Mouse (Mus musculus) cerebellum, adult 2 months (tissue): ENCODE results near the gene Tnfrsf9. TPM values are rescaled to one million over a fixed set of nuclear protein-coding genes. Genes with fewer than 3 reads are reported as not detected.

Experiments used
- DNase-seq, 2 experiments: peaks; one replicate each; pipeline ENCODE4 v3.0.0; 2021
- H3K27ac ChIP-seq: fragments of 200-500 bp; 2 replicates; pipeline ENCODE4 v1.5.1; 2012; ENCODE audit warnings: low read length, control low read depth, inconsistent platforms; ENCODE audit not compliant: insufficient read depth
- H3K27me3 ChIP-seq: fragments of 200-500 bp; 2 replicates; pipeline ENCODE4 v1.6.1; 2012; ENCODE audit warnings: inconsistent platforms, mild to moderate bottlenecking, low read length, moderate library complexity; ENCODE audit not compliant: control insufficient read depth, insufficient read depth
- H3K4me1 ChIP-seq: fragments of 200-500 bp; 2 replicates; pipeline ENCODE4 v1.6.1; 2011; ENCODE audit warnings: low read length; ENCODE audit not compliant: control insufficient read depth, insufficient read depth
- H3K4me3 ChIP-seq: fragments of 200-500 bp; replicated peaks from 2 replicates; pipeline ENCODE3; 2011; ENCODE audit warnings: mild to moderate bottlenecking, low read depth, low read length, control low read depth; ENCODE audit not compliant: insufficient read depth
- CTCF ChIP-seq: fragments of 200-500 bp; IDR thresholded peaks from 2 replicates; pipeline ENCODE4 v1.5.1; 2011; ENCODE audit warnings: low read depth, mild to moderate bottlenecking, control low read depth, low read length, moderate library complexity, borderline replicate concordance; ENCODE audit not compliant: insufficient read depth
- POLR2A ChIP-seq: fragments of 200-500 bp; IDR thresholded peaks from 2 replicates; pipeline ENCODE4 v1.6.1; 2011; ENCODE audit warnings: low read length, control low read depth, borderline replicate concordance; ENCODE audit not compliant: insufficient read depth
- WGBS: fragments of 180-500 bp; shearing (Covaris S2); methylation state at CpG from one replicate; pipeline ENCODE4 v1.1.7; 2018; 5-methylcytosine and 5-hydroxymethylcytosine counted together
- polyA plus RNA-seq: library from polyadenylated mRNA; depleted of rRNA; stranded (reverse); fragments of >200 nt; gene quantifications from 2 replicates; pipeline ENCODE4 v1.2.3, GENCODE M21; 2012

Gene Tnfrsf9
- polyA plus RNA-seq, 1 experiment: 0.64 TPM

DNA sequence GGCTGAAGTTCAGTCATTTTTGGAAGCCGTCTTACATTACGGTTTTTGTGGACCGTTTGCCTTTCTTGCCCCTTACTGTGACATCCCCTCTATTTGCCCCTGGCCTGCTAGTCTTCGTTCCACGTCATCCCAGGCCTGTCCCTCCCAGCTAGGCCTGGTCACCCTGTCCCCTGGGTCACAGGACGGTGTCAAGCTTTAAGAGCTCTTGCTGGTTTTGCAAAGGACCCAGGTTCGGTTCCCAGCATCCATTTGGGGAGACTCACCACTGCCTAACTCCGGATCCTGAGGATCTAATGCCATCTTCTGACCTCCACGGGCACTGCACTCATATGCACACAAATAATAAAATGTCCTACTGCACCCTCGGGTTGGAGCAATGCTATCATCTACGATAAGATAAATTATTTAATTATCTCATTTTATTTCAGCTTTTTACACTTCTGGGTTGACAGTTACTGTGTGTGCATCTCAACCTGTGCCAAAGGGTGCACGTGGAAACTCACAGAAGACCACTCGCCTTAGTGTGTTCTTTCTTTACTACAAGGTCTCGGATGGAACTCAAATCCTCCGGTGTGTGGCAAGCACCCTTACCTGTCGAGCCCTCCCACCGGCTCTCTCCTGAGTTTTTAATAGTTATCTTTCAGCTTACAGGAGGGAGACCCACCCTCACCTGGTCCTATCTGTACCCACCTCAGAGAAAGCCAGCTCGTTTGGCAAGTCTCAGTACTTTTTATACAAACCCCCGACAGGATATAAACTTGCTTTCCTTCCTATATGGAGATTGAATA is 4.0 kb upstream of the Tnfrsf9 start:
- TF ChIP-seq CTCF (no peak), POLR2A (no peak)
- Histone ChIP-seq H3K27me3 (no peaks in the 10 kb centered on the region), H3K4me3 (peak overlapping the region; percentile 39), H3K27ac (peak overlapping the region; percentile 46), H3K4me1 (peaks cover 2% of the 10 kb centered on the region; the same call in 1 of the 2 replicates)
- DNase-seq: no peak
- 82% methylated on average over 19 of the region's 19 CpGs for WGBS

GRCm38 (mm10) chr4:150913743-150914142 is 619 bp upstream of the Tnfrsf9 start:
- Histone ChIP-seq H3K27ac (peak overlapping the region; percentile 80), H3K4me3 (peak overlapping the region; percentile 78), H3K27me3 (no peaks in the 10 kb centered on the region), H3K4me1 (peaks cover 2% of the 10 kb centered on the region; the same call in 1 of the 2 replicates)
- no peak for DNase-seq
- WGBS: 13% methylated on average over 12 of the region's 12 CpGs
- no peak for TF ChIP-seq CTCF

DNA sequence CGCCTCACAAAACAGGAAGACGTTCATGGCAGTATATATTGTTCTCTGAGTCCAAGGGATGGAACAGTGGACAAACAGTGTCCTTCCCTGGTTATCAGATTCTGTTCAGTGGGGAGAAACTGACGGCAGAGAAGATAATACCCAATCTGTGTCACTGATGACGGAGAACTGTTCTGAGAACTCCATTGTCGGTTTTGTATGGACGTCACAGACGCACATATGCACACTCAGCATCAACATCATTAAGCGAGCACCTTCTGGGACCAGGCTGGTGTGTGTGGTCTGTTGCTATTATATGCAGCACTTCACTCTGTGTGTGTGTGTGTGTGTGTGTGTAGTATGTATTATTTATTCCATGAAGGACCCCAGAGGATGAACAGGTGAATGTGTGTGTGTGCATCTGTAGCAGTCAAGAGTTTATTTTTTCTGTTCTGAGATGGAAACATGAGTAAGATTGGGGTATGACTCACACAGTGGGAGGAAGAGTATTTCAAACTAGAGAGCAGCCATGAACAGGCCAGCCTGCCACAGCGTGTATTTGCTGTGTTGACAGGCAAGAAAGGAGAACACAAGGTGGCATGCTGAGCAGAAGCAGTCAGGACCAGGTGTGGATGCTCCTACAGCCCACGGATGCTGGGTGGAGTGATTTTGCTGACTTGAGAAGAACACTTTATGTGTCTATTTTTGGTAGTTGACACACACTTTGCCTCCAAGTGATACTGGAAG is 982 bp downstream of the Tnfrsf9 start:
- WGBS: 31% methylated on average over 10 of the region's 10 CpGs
- no peak for DNase-seq
- Histone ChIP-seq H3K4me3 (peak overlapping the region; percentile 78), H3K27ac (peak overlapping the region; percentile 69), H3K4me1 (no peaks in the 10 kb centered on the region; the same call in 1 of the 2 replicates), H3K27me3 (no peaks in the 10 kb centered on the region)
- TF ChIP-seq CTCF: no peak
- TF ChIP-seq POLR2A: no peak

GRCm38 (mm10) chr4:150917336-150918027 is 3.1 kb downstream of the Tnfrsf9 start:
- H3K27me3 ChIP-seq: no peaks in the 10 kb centered on the region
- 61% methylated on average over 8 of the region's 8 CpGs for WGBS
- H3K4me1 ChIP-seq: no peaks in the 10 kb centered on the region; the same call in 1 of the 2 replicates
- H3K4me3 ChIP-seq: no peak overlapping the region
- TF ChIP-seq POLR2A: no peak
- no peak for TF ChIP-seq CTCF
- DNase-seq: no peak
- H3K27ac ChIP-seq: no peak overlapping the region

DNA sequence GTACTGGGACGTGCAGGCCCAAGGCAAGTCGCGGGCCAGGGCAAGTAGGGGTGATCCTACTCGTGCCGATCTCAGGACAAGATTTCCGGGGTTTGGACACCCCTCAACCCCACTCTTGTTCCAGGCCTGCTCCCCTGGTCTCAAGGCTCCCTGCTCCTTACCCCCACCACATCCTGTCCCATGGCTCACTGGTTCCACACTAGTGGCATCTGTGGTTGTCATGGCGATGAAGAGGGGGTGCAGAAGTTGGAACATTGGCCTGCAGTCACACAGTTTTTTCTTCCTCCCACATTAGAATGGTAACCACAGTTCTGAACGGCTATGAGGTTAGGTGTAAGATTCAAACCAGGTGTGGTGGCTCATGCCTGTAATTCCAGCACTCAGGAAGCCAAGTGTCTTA is 6.8 kb downstream of the Tnfrsf9 start:
- DNase-seq: no peak
- WGBS: 84% methylated on average over 8 of the region's 8 CpGs
- Histone ChIP-seq H3K27ac (no peak overlapping the region), H3K4me1 (no peaks in the 10 kb centered on the region), H3K4me3 (no peak overlapping the region), H3K27me3 (no peaks in the 10 kb centered on the region)
- TF ChIP-seq CTCF (no peak), POLR2A (no peak)

GRCm38 (mm10) chr4:150924308-150924707 is 9.9 kb downstream of the Tnfrsf9 start:
- Histone ChIP-seq H3K27me3 (no peaks in the 10 kb centered on the region), H3K4me1 (no peaks in the 10 kb centered on the region), H3K27ac (no peak overlapping the region), H3K4me3 (no peak overlapping the region)
- DNase-seq: no peak
- WGBS: 85% methylated on average over 13 of the region's 13 CpGs
- TF ChIP-seq POLR2A (no peak), CTCF (no peak)

- no peak for DNase-seq
- 83% methylated on average over 6 of the region's 6 CpGs for WGBS
Observed at GRCm38 (mm10) chr4:150924936-150925335, 10.6 kb downstream of the Tnfrsf9 start.

More at GRCm38 (mm10) chr4:150924936-150925335, 10.6 kb downstream of the Tnfrsf9 start:
- Histone ChIP-seq H3K27me3 (no peaks in the 10 kb centered on the region), H3K27ac (no peak overlapping the region), H3K4me3 (no peak overlapping the region), H3K4me1 (no peaks in the 10 kb centered on the region)
- TF ChIP-seq POLR2A (no peak), CTCF (no peak)
